Mouse (Mus musculus): ENCODE data around the gene Hebp2.

- TF ChIP-seq CTCF (IDR thresholded peaks at IDR 0.05; ENCODE audit: low read depth, low read length) (no peak), GATA1 (IDR thresholded peaks at IDR 0.05; ENCODE audit: borderline replicate concordance, low read length) (no peak), TAL1 (conservative IDR thresholded peaks at IDR 0.05; ENCODE audit: low read depth, low read length) (no peak), POLR2AphosphoS5 (IDR thresholded peaks at IDR 0.05; ENCODE audit: insufficient replicate concordance, low read depth, low read length) (no peak), GATA2 (IDR thresholded peaks at IDR 0.05; ENCODE audit: borderline replicate concordance, low read depth, low read length) (no peak)
These were observed 43.9 kb downstream of the Hebp2 start for GRCm38 (mm10) chr10:18501997-18502396.

Measured in G1E (cell line).